Mouse (Mus musculus): ENCODE measurements around the gene Rab24.

Rab24 gene

DNA sequence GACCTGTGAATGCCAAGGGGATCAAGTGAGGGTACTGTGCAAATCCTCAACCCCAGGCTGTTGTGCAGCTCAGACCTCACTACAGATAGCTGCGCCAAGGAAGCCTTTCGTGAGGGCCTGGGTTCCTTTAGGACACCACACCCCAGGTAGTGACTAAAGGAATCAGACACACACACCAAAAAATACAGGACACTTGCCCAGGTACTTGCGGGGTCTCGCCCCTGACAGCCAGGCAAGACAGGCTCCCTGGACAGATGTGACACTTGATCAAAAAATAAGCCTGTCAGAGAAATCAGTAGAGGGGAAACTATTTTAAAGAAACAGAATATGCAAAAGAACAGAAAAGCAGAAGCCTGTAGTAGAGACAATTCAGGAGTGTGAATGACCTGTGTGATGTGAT lies 6.9 kb upstream of the Rab24 start:
- no peak for DNase-seq

DNA sequence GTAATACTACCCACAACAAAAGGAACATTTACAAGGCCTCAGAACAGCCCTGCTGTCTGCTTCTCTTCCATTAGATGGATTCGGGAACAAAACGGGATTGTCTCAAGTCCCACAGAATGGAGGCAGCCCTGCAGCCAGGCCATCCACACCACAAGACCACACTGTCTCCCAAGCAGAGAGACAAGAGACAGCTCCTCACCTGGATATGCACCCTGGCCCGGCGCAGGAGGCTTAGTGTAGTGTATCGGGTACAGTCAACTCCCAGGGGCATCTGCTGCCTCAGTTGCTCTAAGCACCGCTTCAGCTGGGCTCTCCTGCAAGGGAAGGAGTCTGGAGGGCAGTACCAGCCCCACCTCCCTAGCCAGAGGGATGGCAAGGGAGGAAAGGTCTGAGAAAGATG lies 6.4 kb upstream of the Rab24 start:
- DNase-seq = no peak

DNA sequence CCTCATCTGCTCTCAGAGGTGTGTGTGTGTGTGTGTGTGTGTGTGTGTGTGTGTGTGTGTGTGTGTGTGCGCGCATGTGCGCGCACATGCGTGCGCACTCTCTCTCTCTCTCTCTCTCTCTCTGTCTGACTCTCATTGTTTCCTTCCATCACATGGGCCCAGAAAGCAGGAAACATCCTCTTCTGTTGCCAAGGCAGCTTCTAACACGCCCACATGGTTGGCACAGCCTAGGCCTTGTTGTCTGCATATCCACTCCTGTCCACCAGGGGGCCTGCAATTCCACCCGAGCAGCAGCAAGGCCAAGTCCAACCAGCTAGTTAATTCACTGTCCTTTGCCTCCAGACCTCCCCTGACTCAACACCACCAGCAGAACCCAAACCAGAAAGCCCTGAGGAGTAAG lies 5.9 kb upstream of the Rab24 start:
- peak; percentile 77 to 85 for DNase-seq

DNA sequence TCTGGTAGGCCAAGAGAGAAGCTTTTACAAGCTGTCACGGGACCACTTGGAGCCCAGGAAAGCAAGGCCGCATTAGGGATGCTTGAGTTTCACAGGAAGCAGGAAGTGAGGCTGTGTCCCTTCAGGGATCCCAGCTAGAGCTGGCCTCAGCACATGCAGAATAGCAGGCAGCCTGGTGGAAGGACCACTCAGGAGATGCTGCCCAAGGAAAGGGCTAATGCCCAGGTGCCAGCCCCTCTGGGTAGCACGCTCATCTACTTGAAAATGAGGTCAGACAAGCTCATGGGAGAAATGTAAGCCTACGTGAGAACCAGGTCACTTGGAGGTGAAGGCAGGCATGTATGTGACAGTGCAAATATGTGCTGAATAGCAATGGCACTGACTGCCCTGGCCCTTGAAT lies 5.4 kb upstream of the Rab24 start:
- DNase-seq = no peak

DNA sequence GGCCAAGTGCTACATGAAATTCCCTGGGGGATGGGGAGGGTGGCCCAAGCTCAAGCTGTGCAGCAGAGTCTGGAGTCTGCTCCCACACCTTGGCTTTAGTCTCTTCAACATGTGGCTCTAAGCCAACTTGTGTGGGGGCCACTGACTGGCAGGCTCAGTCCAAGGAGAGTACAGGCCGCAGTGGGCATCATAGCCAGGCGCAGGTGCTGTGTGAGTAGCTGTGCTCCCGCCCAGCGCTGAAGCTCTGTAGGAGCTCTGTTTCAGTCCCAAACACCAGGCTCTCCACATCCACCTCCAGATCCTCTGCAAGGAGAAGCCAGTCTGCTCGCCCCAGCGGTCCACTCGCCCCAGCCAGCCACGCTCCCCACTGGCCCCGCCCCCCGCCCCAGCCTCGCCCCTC lies 3.9 kb upstream of the Rab24 start:
- DNase-seq = no peak

DNA sequence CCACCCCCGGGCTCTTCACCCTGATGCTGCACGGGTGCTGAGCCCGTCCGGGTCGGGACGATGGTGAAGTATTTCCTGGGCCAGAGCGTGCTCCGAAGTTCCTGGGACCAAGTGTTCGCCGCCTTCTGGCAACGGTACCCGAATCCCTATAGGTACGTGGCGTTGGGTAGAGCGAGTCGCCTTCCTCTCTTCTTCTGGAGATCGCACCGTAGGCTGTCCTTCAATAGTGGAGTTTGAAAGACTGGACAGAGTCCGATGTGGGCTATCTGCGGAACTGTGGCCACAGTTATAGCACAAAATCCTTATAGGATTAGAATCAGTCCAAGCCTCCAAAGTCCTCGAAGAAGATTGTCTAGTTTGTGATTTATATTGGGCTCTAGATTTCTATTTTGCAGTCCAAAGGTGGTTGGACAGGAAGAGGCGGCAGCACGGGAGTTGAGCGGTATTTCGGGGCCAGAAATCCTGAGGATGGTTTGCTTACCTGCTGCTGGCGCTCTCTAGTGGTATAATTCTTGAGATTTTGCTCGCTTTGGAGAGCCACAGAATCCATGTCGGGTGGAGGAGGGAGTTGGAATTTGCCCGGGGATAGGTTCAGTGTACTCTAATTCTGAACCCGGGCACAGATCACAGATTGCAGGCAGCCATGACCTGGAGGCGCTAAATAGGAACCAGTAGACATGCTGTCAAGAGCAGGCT lies 532 bp upstream of the Rab24 start:
- DNase-seq = no peak

DNA sequence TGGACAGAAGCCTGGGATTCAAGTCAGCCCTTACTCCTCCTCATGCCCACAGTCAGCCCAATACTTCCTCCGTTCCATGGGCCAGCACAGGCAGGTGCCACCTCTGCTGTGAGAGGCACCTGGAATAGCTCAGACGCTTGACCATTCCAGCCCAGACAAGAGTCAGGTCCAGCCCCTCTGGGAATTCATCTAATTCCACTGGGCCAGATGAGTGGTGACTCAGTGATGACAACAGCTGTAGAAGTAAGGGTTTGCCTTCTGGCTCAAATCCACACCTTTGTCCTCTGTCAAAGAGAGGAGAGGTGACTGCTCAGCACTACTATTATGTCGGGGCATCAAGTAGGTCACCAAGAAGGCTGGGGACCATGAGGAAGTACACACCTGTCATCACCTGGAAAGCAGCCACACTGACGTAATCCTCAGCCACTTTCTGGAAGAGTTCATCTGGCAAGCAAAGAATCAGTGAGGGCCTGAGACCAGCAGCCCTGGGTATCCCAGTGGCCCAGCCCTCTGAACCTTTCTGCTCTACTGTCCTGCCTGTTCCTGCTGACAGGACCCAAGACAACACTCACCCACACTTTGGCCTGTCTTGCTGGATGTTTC lies 1.7 kb downstream of the Rab24 start, which contains the start of gene Prelid1:
TSS of gene Prelid1 (plus strand) at position 570 of the 603 bp plus-strand sequence.
- DNase-seq = no peak

DNA sequence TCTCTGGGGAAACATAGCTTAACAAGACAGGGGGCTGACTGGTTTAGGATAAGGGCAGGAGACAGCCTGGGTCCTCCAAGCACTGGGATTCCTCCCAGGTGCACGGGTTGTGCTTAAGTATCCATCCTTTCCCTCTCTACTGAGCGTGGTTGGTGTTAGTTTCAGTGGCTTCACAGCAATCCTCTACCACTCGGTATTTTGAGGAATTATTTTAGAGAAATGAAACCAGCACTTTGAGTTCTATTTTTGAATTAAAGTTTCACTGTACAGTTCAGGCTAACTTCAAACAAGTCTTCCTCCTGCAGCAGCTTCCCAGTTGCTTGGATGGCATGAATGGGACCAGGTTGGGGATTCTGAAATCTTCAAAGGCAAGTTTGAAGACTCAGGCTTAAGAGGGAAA lies 3.4 kb downstream of the Rab24 start:
- DNase-seq = no peak

DNA sequence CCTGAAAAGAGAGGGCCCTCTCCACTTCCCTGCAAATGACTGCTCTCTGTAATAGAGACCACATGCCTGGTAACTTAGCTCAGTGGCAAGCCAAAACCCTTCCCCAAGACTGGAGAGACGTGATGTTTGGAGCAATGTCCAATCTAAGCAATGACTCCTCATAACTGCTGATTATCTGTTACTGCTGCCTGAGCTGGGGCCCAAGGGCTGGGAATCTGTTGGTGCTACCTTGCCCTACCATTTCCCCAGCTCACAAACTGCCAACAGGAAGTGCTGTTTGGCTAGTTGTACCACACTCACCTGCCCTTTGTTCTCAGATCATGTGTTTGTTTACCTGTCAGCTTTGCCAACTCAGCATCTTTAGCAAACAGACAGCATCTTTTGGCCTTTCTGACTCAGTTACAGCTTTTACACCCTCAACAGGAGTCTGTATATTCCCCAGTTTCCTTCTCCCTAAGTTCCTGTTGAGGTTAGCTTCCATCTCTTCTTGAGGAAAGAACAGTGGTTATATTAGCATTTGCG lies 6.8 kb downstream of the Rab24 start:
- DNase-seq = no peak

DNA sequence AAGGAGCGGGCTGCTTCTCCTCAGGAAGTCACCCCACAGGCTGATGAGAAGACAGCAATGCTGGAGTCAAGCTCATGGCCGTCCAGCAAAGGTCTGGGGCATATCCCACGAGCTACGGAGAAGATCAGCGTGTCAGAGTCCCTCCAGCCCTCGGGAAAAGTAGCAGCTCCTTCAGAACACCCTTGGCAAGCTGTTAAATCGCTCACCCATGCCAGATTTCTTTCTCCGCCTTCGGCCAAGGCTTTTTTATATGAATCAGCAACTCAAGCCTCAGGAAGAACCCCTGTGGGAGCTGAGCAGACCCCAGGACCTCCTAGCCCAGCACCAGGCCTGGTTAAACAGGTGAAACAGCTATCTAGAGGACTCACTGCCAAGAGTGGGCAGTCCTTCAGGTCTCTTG lies 8.7 kb downstream of the Rab24 start:
- DNase-seq = no peak

DNA sequence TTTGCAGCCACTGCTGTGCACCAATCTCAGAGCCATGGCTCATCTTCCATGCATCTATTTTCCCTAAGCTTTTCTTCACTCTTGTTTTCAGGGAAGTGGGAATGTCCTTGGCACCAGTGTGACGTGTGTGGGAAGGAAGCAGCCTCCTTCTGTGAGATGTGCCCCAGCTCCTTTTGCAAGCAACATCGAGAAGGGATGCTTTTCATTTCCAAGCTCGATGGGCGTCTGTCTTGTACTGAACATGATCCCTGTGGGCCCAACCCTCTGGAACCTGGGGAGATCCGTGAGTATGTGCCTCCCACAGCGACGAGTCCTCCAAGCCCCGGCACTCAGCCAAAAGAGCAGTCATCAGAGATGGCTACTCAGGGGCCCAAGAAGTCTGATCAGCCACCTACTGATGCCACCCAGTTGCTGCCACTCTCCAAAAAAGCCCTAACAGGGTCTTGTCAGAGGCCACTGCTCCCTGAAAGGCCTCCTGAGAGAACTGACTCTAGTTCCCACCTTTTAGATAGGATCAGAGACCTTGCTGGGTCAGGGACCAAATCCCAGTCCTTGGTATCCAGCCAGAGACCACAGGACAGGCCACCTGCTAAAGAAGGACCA lies 9.6 kb downstream of the Rab24 start:
- DNase-seq = no peak

DNA sequence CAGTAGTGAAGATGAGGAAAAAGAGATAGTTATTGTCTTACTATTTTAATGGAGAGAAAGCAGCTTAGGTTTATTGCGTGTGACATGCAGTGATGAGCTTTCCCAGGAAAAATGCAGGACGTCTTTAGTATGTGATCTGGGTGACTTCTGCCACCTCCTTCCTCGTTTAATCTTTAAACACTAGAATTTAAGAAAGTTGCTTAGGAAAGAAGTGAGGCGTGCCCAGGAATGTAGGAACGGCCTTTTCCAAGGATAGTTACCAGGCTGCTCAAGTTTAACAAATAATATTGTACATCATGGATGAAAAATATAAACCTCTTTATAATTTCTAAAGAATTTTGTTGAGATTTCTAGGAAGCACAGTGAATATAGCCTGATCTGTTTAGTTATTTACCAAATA lies 20.8 kb downstream of the Rab24 start:
- DNase-seq = no peak

DNA sequence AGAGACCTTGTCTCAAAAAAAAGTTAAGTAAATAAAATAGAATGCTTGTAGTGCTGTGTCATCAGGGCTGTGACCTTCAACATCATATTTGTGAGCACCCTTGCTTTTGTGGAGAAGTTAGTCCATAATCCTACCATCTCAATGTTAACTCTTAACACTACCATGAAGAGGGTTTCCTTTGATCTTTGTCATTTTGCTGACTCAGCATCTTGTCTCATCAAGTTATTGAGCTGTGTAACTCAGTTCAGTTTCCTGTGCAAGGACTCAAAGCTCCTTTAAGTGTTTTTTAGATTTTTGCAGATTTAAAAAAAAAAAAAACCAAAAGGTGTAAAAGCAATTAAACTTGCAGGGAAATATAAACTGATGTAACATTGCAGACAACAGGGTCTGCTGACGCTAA lies 25.0 kb downstream of the Rab24 start:
- no peak for DNase-seq

DNA sequence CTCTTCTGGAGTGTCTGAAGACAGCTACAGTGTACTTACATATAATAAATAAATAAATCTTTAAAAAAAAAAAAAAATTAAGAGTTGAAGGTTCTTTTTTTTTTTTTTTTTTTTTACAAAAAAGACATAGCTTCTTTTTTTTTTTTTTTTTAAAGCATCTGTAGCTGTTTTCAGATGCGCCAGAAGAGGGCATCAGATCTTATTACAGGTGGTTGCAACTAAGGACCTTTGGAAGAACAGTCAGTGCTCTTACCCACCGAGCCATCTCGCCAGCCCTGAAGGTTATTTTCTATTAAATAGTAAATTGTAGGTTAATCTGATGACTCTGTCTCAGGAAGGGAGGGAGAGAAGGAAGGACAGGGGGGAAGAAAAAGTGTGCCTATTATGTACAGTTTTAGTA lies 32.9 kb downstream of the Rab24 start:
- no peak for DNase-seq

DNA sequence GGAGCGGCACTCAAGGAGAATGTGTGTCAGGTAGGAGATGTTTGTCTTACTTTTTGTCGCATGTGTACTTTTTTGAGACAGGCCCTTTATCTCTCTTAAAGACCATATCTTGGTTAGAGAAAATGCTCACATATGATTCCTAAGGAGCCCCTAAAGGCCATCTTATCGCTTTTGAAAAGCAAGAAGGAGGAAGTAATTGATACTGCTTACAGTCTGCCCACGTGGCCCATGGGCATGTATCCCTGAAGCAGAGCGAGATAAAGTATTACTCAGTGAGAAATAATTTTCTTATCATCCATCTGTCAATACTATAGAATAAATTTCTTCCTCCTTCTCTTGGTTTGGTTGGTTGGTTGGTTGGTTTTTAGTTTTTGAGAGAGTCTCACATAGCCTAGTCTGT lies 44.1 kb downstream of the Rab24 start:
- DNase-seq = no peak

DNA sequence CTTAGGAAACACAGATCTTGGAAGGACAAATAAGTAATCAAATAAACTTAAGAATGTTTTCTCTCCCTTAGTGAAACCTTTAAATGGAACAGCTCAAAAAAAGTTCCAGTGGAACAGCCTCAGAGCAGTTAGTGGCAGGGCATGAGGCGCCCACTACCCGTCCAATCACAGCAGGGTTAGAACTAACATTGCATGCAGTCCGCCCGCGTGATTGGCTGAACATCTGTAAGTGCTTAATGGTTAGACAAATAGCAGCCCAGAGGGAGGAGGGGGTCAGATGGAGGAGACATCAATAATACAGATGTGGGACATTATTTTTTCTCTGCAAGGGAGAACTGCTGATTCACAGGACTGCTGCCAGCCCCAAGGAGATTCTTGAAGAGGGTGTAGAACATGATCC lies 44.5 kb downstream of the Rab24 start:
- no peak for DNase-seq

Data from thymus, adult 18-20 months (tissue).